Mouse (Mus musculus) cerebellum, postnatal 14 days (tissue): ENCODE measurements around the gene Defb30.

Experiments used
- DNase-seq, 2 experiments: peaks; one replicate each; pipeline ENCODE4 v3.0.0; 2021; ENCODE audit warnings: mixed read lengths in 2 of 2

Gene Defb30

GRCm38 (mm10) chr14:63049910-63050370, at the start of gene Defb30:
Defb30 (minus strand) TSS chr14:63049960.
- DNase-seq, result no peak

- DNase-seq, result no peak
These were observed 17.9 kb upstream of the Defb30 start for GRCm38 (mm10) chr14:63067708-63068107.

- DNase-seq, result peak; percentile 82 to 91
These were observed 17.0 kb upstream of the Defb30 start for GRCm38 (mm10) chr14:63066630-63067310.

DNA sequence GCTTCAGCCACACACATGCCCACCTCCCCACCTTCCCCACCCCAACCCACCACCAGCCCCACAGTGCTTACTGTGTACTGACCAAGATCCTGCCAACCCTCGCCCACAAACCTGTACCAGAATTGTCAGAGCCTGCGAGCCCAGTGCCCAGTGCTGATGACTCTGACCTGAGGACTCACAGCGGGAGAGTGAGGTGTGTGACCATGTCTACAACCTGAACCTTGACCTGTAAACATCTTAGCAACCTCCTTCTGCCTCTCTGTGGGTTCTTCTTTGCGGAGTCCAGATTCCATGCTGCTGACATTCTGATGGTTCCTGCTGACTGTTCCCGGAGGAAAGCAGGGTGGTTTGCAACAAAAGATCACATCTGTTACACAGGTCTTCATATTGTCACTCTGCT, 15.6 kb upstream of the Defb30 start:
- no peak for DNase-seq

DNA sequence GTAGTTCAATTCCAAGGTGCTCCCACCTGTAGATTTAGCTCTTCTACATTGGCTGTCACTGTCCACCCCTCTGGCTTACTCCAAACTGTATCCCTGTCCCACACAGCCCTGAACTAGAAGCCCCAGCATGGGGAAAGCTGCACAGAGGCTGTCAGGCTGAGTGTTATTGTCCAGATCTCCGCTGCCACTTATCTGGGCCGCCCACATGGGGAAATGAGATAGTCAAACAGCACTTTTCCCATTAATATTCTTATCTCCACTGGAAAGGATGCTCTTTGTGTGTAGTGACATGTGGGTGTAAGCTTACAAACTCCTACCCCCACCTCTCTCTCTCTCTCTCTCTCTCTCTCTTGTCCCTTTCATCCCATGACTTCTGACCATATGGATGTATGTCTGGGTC, 12.4 kb upstream of the Defb30 start:
- no peak for DNase-seq

GRCm38 (mm10) chr14:63060361-63060760, 10.6 kb upstream of the Defb30 start:
- DNase-seq, result no peak

DNA sequence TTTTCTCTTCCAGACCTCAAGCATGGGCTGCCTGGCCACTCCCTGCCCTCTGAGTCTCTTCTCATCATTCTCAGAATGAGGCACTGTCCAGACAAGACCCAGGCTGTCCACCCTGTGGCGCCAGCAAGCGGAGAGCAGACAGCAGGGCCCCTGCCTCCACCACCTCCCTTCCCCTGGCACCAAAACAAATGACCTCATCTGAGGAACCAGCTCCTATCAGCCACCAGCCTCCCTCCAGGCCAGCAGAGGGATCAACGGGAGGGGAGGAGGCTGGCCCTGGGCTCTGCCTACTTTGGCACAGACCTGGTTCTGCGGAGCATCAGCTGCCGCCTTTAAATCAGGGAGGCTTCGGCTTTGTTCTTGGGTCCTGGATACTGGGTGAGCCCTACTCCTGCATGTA, 5.0 kb upstream of the Defb30 start:
- peak; percentile 83 to 88 for DNase-seq

- peak; percentile 62 to 82 for DNase-seq
These were observed 1.0 kb upstream of the Defb30 start for GRCm38 (mm10) chr14:63050769-63051168.

DNA sequence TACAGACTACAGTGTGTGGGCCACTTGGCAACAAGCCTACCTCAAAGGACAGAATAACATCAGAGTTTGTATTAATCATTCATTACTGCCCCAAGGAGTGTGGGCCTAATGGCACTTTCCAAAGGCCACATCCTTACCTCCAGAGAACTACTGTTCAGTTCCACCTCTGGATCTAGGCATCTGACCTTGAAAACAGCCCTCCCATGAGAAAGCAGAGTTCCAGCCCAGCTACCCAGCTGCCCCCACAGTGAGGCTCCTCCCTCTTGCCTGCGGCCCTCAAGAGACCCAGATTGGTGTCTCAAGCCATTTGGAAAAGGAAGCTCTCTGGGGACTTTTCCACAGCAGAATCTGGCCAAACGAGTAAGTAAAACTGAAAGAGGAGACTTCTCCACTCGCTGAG, 3.1 kb downstream of the Defb30 start, which contains the start of gene Defb42:
Gene Defb42 (plus strand): TSS at position 301 of the 400 bp plus-strand sequence.
- no peak for DNase-seq

GRCm38 (mm10) chr14:63020524-63021156, 29.1 kb downstream of the Defb30 start:
- DNase-seq, result no peak

DNA sequence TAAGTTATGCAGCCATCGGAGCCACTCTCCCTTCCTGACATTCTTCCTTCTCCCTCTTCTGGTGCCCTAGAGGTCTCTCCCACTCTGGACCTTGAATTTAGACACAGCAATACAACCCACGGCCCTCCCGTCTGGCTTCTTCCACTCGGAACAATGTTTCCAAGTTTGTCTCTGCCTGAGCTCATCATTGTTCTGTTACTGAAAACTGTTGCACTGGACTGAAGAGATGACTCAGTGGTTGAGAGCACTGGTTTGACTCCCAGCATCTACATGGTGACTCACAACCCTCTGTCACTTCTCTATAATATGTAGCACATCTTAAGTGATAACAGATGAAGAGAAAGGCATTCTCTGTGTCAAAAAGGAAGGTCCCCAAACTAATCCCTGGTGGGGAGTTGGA, 35.1 kb downstream of the Defb30 start:
- DNase-seq, result no peak

DNA sequence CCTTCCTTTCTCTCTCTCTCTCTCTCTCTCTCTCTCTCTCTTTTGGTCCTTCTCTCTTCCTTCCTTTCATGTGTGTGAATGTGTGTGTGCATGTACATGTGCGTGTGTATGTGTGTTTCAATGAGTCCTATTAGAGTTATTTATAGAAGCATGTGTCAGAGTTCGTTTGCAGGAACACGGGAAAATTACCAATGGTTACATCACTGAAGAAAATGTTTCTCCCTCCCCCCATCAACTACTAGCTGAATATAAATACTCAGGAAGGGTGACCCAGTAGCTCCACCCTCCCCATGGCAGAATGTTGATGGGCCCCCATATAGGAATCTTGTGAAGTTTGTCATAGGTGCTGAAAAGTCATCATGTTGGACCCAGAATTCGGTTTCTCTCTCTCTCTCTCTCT, 36.7 kb downstream of the Defb30 start:
- DNase-seq, result no peak

GRCm38 (mm10) chr14:63011471-63011870, 38.3 kb downstream of the Defb30 start, which contains the start of gene Defb43:
Defb43 (plus strand) TSS chr14:63011771.
- no peak for DNase-seq

DNA sequence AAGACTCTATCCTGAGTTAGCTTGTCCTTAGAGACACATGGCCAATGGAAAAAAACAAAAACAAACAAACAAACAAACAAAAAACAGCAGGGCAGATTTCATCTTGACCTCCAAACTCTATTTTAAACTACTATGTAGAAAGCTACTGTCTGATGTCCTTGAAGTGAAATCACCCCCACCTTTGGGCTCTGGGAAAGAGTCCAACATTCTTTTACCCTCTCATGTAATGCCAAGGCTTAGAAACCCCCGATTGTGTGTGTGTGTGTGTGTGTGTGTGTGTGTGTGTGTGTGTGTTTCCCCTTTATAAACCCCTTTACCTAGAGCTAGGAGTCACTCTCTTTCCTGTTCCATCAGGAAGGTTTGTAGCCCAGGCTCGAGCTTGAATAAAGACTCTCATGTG, 47.2 kb downstream of the Defb30 start:
- DNase-seq, result no peak

DNA sequence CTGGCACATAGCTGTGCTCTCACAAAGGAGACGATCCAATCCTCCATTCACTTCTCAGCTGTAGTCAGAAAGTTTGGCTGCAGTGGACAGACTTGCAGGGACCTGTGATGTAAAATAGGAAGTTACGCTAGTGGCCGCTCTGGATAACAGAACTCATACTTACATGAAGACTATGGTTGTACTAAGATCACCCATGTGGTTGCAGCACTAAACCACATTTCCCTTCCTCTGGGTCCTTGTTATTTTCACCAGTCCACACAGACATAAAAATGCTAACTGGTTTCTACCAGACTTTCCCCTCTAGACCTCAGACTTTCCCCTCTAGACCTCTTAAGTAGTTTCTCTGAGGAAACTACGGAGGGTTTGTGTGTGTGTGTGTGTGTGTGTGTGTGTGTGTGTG, 50.8 kb downstream of the Defb30 start:
- DNase-seq, result no peak

GRCm38 (mm10) chr14:62997777-62998176, 52.0 kb downstream of the Defb30 start, which contains the start of gene Defb47:
Defb47 (plus strand) TSS chr14:62998077.
- DNase-seq, result no peak

GRCm38 (mm10) chr14:62991849-62992510, 57.8 kb downstream of the Defb30 start:
- DNase-seq, result no peak

- no peak for DNase-seq
These were observed 58.5 kb downstream of the Defb30 start for GRCm38 (mm10) chr14:62991271-62991670.

DNA sequence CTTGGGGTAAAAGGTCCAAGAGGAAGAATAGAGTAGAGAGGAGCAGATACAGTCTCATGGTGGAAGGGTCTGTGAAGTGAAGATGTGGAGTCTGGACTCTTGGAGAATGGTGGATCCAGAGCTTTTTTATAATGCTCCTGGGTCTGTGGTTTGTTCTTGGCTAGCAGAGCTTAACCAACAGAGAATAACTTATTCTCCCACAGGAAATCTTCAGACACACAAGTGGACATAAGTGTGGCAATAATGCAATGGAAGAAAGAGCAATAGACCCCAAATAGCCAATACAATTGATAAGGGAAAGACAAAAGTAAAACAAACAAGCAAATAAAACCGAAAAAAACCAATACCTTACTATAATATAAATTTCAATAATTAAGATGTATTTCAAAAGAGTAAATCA, 65.3 kb downstream of the Defb30 start, which contains the start of gene Defb48:
Gene Defb48 (minus strand): TSS at position 101 of the 400 bp plus-strand sequence.
- no peak for DNase-seq
